Mouse (Mus musculus) E14TG2a.4 (cell line): Measurements from ENCODE around the gene Gucy2d.
A peak's percentile ranks its signal among the peaks of the same experiment; 100 is the strongest.

ENCODE experiments used
- H3K27me3 ChIP-seq: 2 replicates; pipeline ENCODE4 v1.6.1; 2014; ENCODE audit warnings: low read length, control low read depth; ENCODE audit not compliant: insufficient read depth
- H3K36me3 ChIP-seq: 2 replicates; pipeline ENCODE4 v1.6.1; 2014; ENCODE audit warnings: low read length, control low read depth; ENCODE audit not compliant: insufficient read depth
- H3K4me1 ChIP-seq: replicated peaks from 2 replicates; pipeline ENCODE4 v1.6.1; 2014; ENCODE audit warnings: low read depth, low read length, control low read depth
- H3K4me3 ChIP-seq: replicated peaks from 2 replicates; pipeline ENCODE4 v1.5.1; 2014; ENCODE audit warnings: mild to moderate bottlenecking, low read length
- H3K9me3 ChIP-seq: 2 replicates; pipeline ENCODE4 v1.6.1; 2014; ENCODE audit warnings: low read length, control low read depth
- CTCF ChIP-seq: conservative IDR thresholded peaks from 2 replicates; pipeline ENCODE4 v1.5.1; 2014; ENCODE audit warnings: low read length
- NANOG ChIP-seq: IDR thresholded peaks from 2 replicates; pipeline ENCODE4 v1.6.1; 2014; ENCODE audit warnings: borderline replicate concordance, low read length, mixed read lengths
- POU5F1 ChIP-seq: IDR thresholded peaks from 2 replicates; pipeline ENCODE4 v1.6.1; 2014; ENCODE audit warnings: low read length, borderline replicate concordance

The Gucy2d gene

GRCm38 (mm10) chr7:98498656-98499560 is 58.7 kb downstream of the Gucy2d start:
- Histone ChIP-seq H3K4me3 (peak overlapping the region; percentile 43), H3K9me3 (peaks cover 10% of the 10 kb centered on the region), H3K36me3 (no peaks in the 10 kb centered on the region), H3K4me1 (peaks cover 17% of the 10 kb centered on the region), H3K27me3 (peaks cover 80% of the 10 kb centered on the region)
- TF ChIP-seq POU5F1 (no peak), CTCF (no peak), NANOG (no peak)

GRCm38 (mm10) chr7:98499561-98500292 is 59.5 kb downstream of the Gucy2d start:
- peaks cover 15% of the 10 kb centered on the region for H3K4me1 ChIP-seq
- H3K9me3 ChIP-seq = peaks cover 10% of the 10 kb centered on the region
- no peaks in the 10 kb centered on the region for H3K36me3 ChIP-seq
- H3K27me3 ChIP-seq = peaks cover 80% of the 10 kb centered on the region
- TF ChIP-seq POU5F1 (no peak), CTCF (no peak), NANOG (no peak)
- peak overlapping the region; percentile 43 for H3K4me3 ChIP-seq

- Histone ChIP-seq H3K4me1 (peaks cover 15% of the 10 kb centered on the region), H3K36me3 (no peaks in the 10 kb centered on the region), H3K27me3 (peaks cover 78% of the 10 kb centered on the region), H3K4me3 (no peak overlapping the region), H3K9me3 (peaks cover 6% of the 10 kb centered on the region)
- TF ChIP-seq NANOG (no peak), CTCF (no peak), POU5F1 (no peak)
These were observed 60.3 kb downstream of the Gucy2d start for GRCm38 (mm10) chr7:98500470-98500869.

DNA sequence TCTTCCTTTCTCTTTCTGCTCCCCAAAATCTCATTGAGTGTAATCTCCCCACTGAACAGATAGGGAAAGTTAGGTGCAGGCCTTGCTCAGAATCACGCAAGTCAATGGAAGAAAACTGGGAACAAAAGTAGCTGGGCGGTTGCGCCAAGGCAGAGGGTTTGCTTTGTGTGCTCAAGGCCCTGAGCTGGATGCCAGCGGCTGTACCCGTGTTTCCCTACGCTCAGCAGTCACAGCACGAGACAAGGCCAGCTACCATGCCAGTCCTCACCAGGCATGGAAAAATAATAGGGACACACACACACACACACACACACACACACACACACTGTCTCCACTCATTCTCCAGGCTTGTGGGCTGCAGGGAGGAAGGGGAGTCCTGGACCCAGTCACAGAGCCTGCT is 60.9 kb downstream of the Gucy2d start:
- no peaks in the 10 kb centered on the region for H3K36me3 ChIP-seq
- H3K27me3 ChIP-seq = peaks cover 75% of the 10 kb centered on the region
- TF ChIP-seq POU5F1 (no peak), NANOG (no peak), CTCF (no peak)
- peaks cover 15% of the 10 kb centered on the region for H3K4me1 ChIP-seq
- no peak overlapping the region for H3K4me3 ChIP-seq
- no peaks in the 10 kb centered on the region for H3K9me3 ChIP-seq

- no peaks in the 10 kb centered on the region for H3K9me3 ChIP-seq
- H3K27me3 ChIP-seq = peaks cover 59% of the 10 kb centered on the region
- no peaks in the 10 kb centered on the region for H3K36me3 ChIP-seq
- no peak overlapping the region for H3K4me3 ChIP-seq
- TF ChIP-seq CTCF (no peak), POU5F1 (no peak), NANOG (no peak)
- H3K4me1 ChIP-seq = peaks cover 15% of the 10 kb centered on the region
These were observed 62.7 kb downstream of the Gucy2d start for GRCm38 (mm10) chr7:98502921-98503320.

DNA sequence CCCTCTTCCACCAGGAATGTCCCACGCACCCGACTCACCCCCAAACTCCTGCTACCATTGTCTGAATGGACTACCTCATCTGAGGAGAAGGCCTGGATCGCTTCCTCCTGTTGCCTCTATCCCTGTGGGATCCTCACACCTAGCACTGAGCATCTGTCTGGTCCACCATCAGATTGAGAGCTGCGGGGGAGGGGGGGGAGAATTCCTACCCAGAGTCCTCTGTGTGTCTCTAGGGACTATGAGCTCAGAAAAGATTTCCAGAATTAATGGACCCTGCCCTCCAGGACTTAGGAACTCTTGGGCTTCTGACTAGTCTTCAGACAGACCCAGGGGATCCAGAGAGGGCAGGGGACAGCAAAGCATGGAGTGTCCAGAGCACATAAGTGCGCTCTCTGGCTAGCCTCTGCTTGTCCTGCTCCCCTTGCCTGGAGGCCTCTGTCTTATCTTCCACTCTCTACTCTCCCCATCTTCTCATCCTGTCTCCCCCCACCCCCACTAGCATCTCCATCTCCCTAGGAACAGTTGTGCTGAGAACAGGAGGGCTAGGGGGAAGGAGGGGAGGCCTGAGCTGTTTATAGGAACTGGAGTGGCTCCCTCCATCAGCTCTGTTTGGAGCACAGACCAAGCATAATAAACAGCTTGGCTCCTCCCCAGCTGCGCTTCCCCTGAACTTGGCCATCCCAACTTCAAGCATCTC is 63.9 kb downstream of the Gucy2d start:
- Histone ChIP-seq H3K4me3 (no peak overlapping the region), H3K27me3 (peaks cover 48% of the 10 kb centered on the region), H3K9me3 (no peaks in the 10 kb centered on the region), H3K4me1 (peaks cover 15% of the 10 kb centered on the region), H3K36me3 (no peaks in the 10 kb centered on the region)
- TF ChIP-seq CTCF = no peak
- TF ChIP-seq POU5F1 = no peak
- TF ChIP-seq NANOG = no peak

GRCm38 (mm10) chr7:98504726-98505314 is 64.6 kb downstream of the Gucy2d start:
- TF ChIP-seq NANOG (no peak), POU5F1 (no peak), CTCF (no peak)
- no peaks in the 10 kb centered on the region for H3K9me3 ChIP-seq
- H3K27me3 ChIP-seq = peaks cover 40% of the 10 kb centered on the region
- peaks cover 8% of the 10 kb centered on the region for H3K4me1 ChIP-seq
- H3K36me3 ChIP-seq = no peaks in the 10 kb centered on the region
- H3K4me3 ChIP-seq = no peak overlapping the region

- no peaks in the 10 kb centered on the region for H3K36me3 ChIP-seq
- no peak overlapping the region for H3K4me3 ChIP-seq
- TF ChIP-seq POU5F1 (no peak), CTCF (no peak), NANOG (no peak)
- no peaks in the 10 kb centered on the region for H3K9me3 ChIP-seq
- H3K27me3 ChIP-seq = peaks cover 32% of the 10 kb centered on the region
- peaks cover 4% of the 10 kb centered on the region; the same call in 1 of the 2 replicates for H3K4me1 ChIP-seq
These were observed 65.4 kb downstream of the Gucy2d start for GRCm38 (mm10) chr7:98505664-98506063.
